Mouse (Mus musculus): ENCODE data around the gene Slc6a21.

DNA sequence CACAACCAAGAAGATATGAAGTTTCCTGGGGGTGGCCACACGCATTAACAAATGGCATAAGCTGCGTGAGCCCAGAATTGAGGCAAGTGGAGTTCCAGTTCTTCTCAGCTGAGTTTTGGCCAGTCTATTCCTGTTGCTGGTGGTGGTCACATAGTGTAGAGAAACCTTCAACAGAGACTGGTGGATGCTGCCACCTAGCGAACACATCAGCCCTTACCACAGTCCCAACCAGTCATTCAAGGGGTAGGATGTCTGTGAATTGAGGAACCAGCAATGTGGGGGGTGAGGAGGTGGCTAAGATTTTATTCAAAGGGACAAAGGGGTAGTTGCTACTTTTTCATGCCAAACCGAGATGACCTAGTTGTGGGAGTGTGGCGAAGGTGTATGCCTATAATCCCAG, 22.4 kb downstream of the Slc6a21 start:
- TF ChIP-seq POLR2A (IDR thresholded peaks at IDR 0.05; ENCODE audit: borderline replicate concordance, insufficient read depth, low read length) (no peak), CTCF (IDR thresholded peaks at IDR 0.05; ENCODE audit: borderline replicate concordance, insufficient read depth, low read depth, low read length) (peak; percentile 80)

Data from cerebellum, adult 2 months (tissue).